Mouse (Mus musculus) thymus, adult 2 months (tissue): ENCODE data around the gene Rngtt.

ENCODE experiments used
- CTCF ChIP-seq: fragments of 200-500 bp; IDR thresholded peaks from 2 replicates; pipeline ENCODE4 v1.5.1; 2012; ENCODE audit warnings: mild to moderate bottlenecking, control low read depth, low read length, moderate library complexity, borderline replicate concordance; ENCODE audit not compliant: control insufficient read depth, poor library complexity, insufficient read depth; ENCODE audit errors: extremely low read depth
- POLR2A ChIP-seq: fragments of 200-500 bp; IDR thresholded peaks from 2 replicates; pipeline ENCODE4 v1.6.1; 2012; ENCODE audit warnings: mild to moderate bottlenecking, low read length, control low read depth, moderate library complexity; ENCODE audit not compliant: control insufficient read depth, poor library complexity, insufficient read depth; ENCODE audit errors: extremely low read depth

DNA sequence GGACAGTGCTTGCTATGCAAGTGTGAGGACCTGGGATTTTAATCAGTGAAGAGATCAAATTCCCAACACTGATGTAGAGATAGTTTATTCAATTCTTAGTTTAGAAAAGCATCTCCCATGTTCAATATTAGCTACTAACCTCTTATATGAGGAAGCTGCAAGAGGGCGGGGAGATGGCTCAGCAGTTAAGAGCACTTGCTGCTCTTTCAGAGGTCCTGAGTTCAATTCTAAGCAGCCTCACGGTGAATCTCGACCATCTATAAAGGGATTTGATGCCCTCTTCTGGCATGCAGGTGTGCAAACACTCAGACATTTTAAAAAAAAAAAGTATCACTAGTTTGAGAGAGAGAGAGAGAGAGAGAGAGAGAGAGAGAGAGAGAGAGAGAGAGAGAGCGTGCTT is 19.2 kb upstream of the Rngtt start:
- TF ChIP-seq CTCF, result no peak
- no peak for TF ChIP-seq POLR2A
